Mouse (Mus musculus) embryonic facial prominence, embryonic 14.5 days (tissue): ENCODE data around the gene Mrpl27. TPM values are rescaled to one million over a fixed set of nuclear protein-coding genes. Genes with fewer than 3 reads are reported as not detected.
A peak's percentile ranks its signal among the peaks of the same experiment; 100 is the strongest.

Experiments
- ATAC-seq: fragments of 200-750 bp; cut with Nextera tagmentation; 2 replicates; pipeline ENCODE4 v1.8.0; 2017; ENCODE audit warnings: low read depth, moderate number of reproducible peaks, moderate TSS enrichment
- DNase-seq: peaks from one replicate; pipeline ENCODE4 v3.0.0-alpha.2; 2015; ENCODE audit warnings: low spot score
- H3K27ac ChIP-seq: fragments of 300-500 bp; sonication (generic); replicated peaks from 2 replicates; pipeline ENCODE4 v1.5.1; 2014; ENCODE audit warnings: low read depth, mild to moderate bottlenecking, low read length, moderate library complexity
- H3K27me3 ChIP-seq: fragments of 300-500 bp; sonication (generic); replicated peaks from 2 replicates; pipeline ENCODE4 v1.6.1; 2014; ENCODE audit warnings: low read length; ENCODE audit not compliant: control insufficient read depth, insufficient read depth
- H3K36me3 ChIP-seq: fragments of 300-500 bp; sonication (generic); 2 replicates; pipeline ENCODE4 v1.6.1; 2014; ENCODE audit warnings: low read length, mixed read lengths; ENCODE audit not compliant: control insufficient read depth, insufficient read depth
- H3K4me1 ChIP-seq: fragments of 300-500 bp; sonication (generic); 2 replicates; pipeline ENCODE4 v1.6.1; 2014; ENCODE audit warnings: antibody characterized with exemption, low read length; ENCODE audit not compliant: control insufficient read depth, insufficient read depth
- H3K4me2 ChIP-seq: fragments of 300-500 bp; sonication (generic); 2 replicates; pipeline ENCODE4 v1.6.1; 2014; ENCODE audit warnings: low read depth, mild to moderate bottlenecking, low read length, moderate library complexity, mixed read lengths
- H3K4me3 ChIP-seq: fragments of 300-500 bp; sonication (generic); 2 replicates; pipeline ENCODE4 v1.5.1; 2014; ENCODE audit warnings: low read depth, mild to moderate bottlenecking, low read length
- H3K9ac ChIP-seq: fragments of 300-500 bp; sonication (generic); 2 replicates; pipeline ENCODE4 v1.6.1; 2014; ENCODE audit warnings: low read depth, mild to moderate bottlenecking, low read length, moderate library complexity, mixed read lengths
- H3K9me3 ChIP-seq: fragments of 300-500 bp; sonication (generic); 2 replicates; pipeline ENCODE4 v1.6.1; 2016; ENCODE audit warnings: low read length; ENCODE audit not compliant: control insufficient read depth
- WGBS: fragments of 180-500 bp; shearing (Covaris S2); extraction: QIAGEN DNeasy Blood & Tissue Kit; methylation state at CpG from one replicate; pipeline ENCODE4 v1.1.7; 2014; 5-methylcytosine and 5-hydroxymethylcytosine counted together
- polyA plus RNA-seq: library from polyadenylated mRNA; unstranded; fragments of >200 nt; fragmentation: Nextera tagmentation; extraction: Ambion mirVana; gene quantifications from 2 replicates; pipeline ENCODE4 v1.2.1, GENCODE M21; 2014

Gene Mrpl27
- polyA plus RNA-seq, 1 experiment from 2014 or later = 98.3 TPM

DNA sequence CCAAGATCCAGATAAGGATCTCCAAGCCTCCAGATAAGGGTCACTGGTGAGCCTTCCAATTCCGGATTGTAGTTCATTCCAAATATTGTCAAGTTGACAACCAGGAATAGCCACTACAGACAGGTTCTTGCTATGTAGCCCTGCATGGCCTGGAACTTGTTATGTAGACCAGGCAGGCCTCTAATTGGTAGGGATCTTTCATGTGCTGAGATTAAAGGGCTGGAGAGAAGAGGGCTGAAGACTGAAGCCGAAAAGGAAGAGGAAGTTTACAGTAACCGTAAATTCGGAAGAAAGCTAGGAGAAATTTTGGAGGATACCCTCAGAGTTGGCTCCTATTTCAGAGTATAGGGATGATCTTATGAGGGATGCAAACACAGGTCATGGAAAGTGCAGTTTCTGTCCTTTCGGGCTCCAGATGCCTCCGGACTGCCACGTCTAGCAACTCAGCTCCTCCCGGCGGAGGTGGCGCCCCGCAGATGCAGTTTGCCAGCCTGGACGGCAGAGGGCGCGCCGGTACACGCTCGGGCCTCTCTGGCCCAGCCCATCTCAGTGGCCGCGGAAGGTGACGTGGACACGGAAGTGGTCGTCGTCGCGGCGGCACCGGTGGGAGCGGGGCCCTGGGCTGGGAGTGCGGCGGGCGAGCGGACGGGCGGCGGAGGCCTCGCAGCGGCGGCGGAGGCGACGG is 24.2 kb upstream of the Mrpl27 start, which contains the start of gene Lrrc59:
Gene Lrrc59, plus strand, starts transcription at position 569 of the 685 bp plus-strand sequence.
- no peaks in the 10 kb centered on the region for H3K9me3 ChIP-seq
- peak within 1 kb of the TSS; percentile 74 for H3K4me3 ChIP-seq
- 8% methylated on average over 22 of the region's 41 CpGs for WGBS
- H3K27me3 ChIP-seq = no peaks in the 10 kb centered on the region
- H3K4me1 ChIP-seq = peaks cover 8% of the 10 kb centered on the region; the same call in 1 of the 2 replicates
- peak; percentile 94 for ATAC-seq
- peaks cover 24% of the 10 kb centered on the region for H3K36me3 ChIP-seq
- H3K9ac ChIP-seq = peak within 1 kb of the TSS; percentile 87
- H3K4me2 ChIP-seq = peak within 1 kb of the TSS; percentile 79
- H3K27ac ChIP-seq = peak within 1 kb of the TSS; percentile 76
- peak; percentile 92 for DNase-seq

DNA sequence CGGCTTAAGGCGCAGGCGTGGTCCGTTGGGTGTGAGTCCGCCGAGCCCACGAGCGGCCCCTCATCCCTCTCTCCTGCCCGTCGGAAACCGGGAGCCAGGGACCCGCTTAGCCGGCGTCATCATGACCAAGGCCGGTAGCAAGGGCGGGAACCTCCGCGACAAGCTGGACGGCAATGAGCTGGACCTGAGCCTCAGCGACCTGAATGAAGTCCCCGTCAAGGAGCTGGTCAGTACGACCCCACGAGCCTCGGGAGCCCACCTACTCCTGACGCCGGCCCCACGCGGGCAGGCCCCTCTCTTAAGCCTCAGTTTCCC is 23.7 kb upstream of the Mrpl27 start:
- H3K9me3 ChIP-seq = no peaks in the 10 kb centered on the region
- DNase-seq = no peak
- H3K36me3 ChIP-seq = peaks cover 29% of the 10 kb centered on the region
- H3K27ac ChIP-seq = peak overlapping the region; percentile 76
- H3K4me1 ChIP-seq = peaks cover 8% of the 10 kb centered on the region; the same call in 1 of the 2 replicates
- 0% methylated on average over 20 of the region's 28 CpGs for WGBS
- peak overlapping the region; percentile 87 for H3K9ac ChIP-seq
- no peaks in the 10 kb centered on the region for H3K27me3 ChIP-seq
- peak overlapping the region; percentile 74 for H3K4me3 ChIP-seq
- 0 out of 2 replicates have a peak, but pooled peaks have one; percentile 30 for ATAC-seq
- H3K4me2 ChIP-seq = peak overlapping the region; percentile 79

DNA sequence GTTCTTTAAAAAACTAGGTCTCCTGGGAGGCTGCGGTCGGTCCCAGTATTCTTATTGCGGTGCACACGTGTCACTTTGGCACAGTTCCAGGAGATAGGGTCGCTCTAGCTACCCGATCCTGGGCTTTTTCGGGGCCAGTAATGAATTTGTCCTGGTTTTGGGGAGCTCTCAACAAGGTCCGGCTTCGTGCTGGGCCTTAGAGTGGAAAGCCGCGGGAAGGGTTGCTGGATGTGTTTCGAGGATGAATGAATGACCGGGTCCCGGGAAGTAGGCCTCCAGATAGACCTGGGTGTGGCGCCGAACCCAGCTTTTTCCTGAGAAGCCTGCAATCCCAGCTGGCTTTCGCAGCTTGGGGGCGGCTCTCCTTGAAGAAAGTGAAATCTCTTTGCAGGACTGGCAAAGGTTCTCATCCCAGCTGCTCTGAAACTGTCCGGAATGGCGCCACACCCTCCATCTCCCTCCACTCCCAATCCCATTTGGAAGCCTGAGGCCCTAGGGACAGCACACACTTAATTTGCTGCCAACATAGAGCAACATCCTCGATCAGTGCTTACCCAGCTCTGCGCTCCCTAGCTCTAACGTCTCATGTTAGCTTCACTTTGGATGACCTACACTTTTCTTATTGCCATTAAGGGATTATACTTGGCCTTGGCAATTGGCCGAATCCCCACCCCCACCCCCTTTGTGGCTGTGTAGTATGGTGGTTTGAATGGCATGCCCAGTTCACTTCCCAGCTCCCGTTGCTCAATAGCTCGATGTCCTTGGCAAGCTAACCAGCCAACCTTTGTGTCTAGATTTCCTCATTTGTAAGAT is 23.2 kb upstream of the Mrpl27 start:
- Histone ChIP-seq H3K27me3 (no peaks in the 10 kb centered on the region), H3K27ac (peak overlapping the region; percentile 76), H3K36me3 (peaks cover 35% of the 10 kb centered on the region), H3K9ac (peak overlapping the region; percentile 87), H3K9me3 (no peaks in the 10 kb centered on the region), H3K4me2 (peak overlapping the region; percentile 79), H3K4me1 (peaks cover 8% of the 10 kb centered on the region; the same call in 1 of the 2 replicates), H3K4me3 (peak overlapping the region; percentile 74)
- WGBS = 12% methylated on average over 26 of the region's 26 CpGs
- ATAC-seq (0 out of 2 replicates have a peak, but pooled peaks have one; percentile 5), DNase-seq (peak; percentile 54)

DNA sequence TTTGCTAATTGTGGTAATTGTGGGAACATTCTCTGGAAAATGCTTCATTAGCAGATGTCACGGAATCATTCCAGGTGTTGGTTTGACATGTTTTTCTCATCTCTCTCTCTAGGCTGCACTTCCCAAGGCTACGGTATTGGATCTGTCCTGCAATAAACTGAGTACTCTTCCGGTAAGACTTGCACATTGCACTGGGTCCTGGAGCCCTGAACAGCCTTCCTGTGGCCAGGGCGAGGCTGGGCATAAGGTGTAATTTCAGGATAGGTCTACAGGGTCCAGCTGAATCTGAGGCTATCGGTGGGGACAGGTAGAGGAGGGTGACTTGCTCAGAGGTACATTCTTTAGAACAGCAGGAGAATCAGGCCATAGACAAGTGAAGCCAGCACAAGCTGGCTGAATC is 21.6 kb upstream of the Mrpl27 start:
- H3K9me3 ChIP-seq = no peaks in the 10 kb centered on the region
- peaks cover 8% of the 10 kb centered on the region; the same call in 1 of the 2 replicates for H3K4me1 ChIP-seq
- WGBS = 95% methylated on average over 5 of the region's 5 CpGs
- no peak overlapping the region for H3K9ac ChIP-seq
- H3K27ac ChIP-seq = no peak overlapping the region
- H3K27me3 ChIP-seq = no peaks in the 10 kb centered on the region
- DNase-seq = no peak
- H3K4me3 ChIP-seq = no peak overlapping the region
- no peak for ATAC-seq
- peaks cover 50% of the 10 kb centered on the region for H3K36me3 ChIP-seq
- no peak overlapping the region for H3K4me2 ChIP-seq

DNA sequence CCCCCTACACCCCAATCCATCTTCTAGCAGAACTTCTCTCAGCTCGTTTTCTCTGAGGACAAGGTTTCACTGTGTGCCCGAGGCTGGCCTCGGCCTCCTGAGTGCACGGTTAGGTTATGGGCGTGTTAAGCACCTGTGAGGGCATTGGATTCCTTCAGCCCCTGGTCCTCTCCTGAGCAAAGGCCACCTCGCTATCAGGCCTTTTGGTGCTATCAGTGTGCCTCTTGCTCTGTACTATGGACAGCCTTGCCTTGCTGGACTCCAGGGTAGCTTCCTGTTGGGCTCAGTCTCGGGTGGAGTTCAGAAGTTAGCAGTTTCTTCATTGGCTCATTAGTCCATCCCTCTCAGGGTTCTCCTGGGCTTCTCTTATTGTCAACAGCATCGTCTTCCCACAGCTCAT is 20.6 kb upstream of the Mrpl27 start:
- Histone ChIP-seq H3K4me2 (no peak overlapping the region), H3K9ac (no peak overlapping the region), H3K4me3 (no peak overlapping the region), H3K4me1 (peaks cover 8% of the 10 kb centered on the region; the same call in 1 of the 2 replicates), H3K27ac (no peak overlapping the region), H3K9me3 (no peaks in the 10 kb centered on the region), H3K36me3 (peaks cover 61% of the 10 kb centered on the region), H3K27me3 (no peaks in the 10 kb centered on the region)
- DNase-seq (no peak), ATAC-seq (no peak)
- 88% methylated on average over 8 of the region's 8 CpGs for WGBS

DNA sequence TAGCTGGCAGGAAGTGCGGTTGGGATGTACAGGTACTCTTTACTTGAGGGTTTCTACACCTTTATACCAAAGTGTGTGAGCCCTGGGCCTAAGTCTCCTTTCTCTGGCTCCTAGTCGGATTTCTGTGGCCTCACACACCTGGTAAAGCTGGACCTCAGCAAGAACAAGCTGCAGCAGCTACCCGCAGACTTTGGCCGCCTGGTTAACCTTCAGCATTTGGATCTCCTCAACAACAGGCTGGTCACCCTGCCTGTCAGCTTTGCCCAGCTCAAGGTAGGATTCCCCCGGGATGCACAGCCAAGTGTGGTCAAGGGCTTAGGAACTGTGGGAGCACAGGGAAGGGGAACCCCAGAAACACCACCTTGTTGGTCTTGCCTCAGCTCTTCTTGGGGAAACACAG is 19.1 kb upstream of the Mrpl27 start:
- H3K9me3 ChIP-seq = no peaks in the 10 kb centered on the region
- ATAC-seq (no peak), DNase-seq (no peak)
- no peak overlapping the region for H3K4me3 ChIP-seq
- no peak overlapping the region for H3K27ac ChIP-seq
- H3K36me3 ChIP-seq = peaks cover 75% of the 10 kb centered on the region
- H3K27me3 ChIP-seq = no peaks in the 10 kb centered on the region
- H3K4me1 ChIP-seq = peaks cover 8% of the 10 kb centered on the region; the same call in 1 of the 2 replicates
- no peak overlapping the region for H3K9ac ChIP-seq
- no peak overlapping the region for H3K4me2 ChIP-seq
- 89% methylated on average over 5 of the region's 5 CpGs for WGBS

DNA sequence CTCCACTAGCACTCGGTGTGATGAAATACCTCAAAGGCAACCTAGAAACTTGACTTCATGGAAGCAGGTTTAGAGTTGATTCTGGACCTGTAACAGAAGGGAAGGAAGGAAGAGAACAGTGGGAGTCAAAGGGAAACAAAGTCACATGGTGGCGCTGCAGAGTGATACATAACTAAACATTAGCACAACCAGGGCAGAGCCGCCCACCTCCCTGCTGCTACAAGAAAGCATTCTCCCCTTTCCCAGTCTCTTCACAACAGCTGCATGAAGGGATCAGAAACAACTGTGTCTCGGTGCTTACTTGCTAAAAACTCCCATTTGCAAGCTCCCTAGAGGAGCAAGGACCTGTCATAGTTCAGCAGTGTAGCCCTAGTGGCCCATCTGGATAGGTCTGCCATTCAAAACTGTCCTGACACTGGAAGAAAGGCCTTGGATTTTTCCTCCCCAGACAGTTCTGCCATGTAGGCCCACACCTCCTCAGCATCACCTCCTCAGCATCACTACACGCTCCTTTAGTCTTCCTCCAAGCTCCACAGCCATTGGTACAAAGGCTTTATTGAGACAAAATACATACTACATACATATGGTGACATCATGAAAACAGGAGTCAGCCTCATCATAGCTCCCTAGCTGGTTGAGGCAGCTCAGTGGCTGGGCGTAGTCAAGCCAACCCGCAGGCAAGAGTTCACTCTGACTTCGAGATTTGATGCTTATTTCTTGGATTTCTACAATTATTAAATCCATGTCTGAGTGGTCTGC is 8.9 kb upstream of the Mrpl27 start:
- Histone ChIP-seq H3K4me2 (no peak overlapping the region), H3K4me3 (no peak overlapping the region), H3K27me3 (no peaks in the 10 kb centered on the region), H3K4me1 (no peaks in the 10 kb centered on the region), H3K27ac (no peak overlapping the region), H3K9me3 (no peaks in the 10 kb centered on the region), H3K9ac (no peak overlapping the region), H3K36me3 (peaks cover 78% of the 10 kb centered on the region)
- no peak for ATAC-seq
- WGBS = 90% methylated on average over 8 of the region's 8 CpGs
- DNase-seq = no peak

DNA sequence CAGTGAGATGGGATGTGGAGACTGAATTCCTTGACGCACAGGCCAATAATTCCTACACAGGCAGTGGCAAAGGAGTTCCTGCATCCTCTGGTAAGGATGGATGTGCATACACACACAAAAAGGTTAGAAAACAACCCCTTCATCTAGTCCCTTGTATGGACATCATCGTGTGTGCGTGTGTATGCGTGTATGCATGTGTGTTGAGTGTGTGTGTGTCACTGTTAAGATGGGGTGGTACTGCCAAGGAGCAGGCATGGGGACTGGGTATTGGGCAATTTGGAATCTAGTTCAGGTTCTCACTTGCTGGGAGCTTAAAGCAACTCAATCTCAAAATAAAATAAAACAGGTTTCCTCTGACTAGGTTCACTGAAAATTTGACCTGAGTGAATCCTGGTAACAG is 7.1 kb upstream of the Mrpl27 start:
- H3K27ac ChIP-seq = no peak overlapping the region
- no peaks in the 10 kb centered on the region for H3K4me1 ChIP-seq
- H3K36me3 ChIP-seq = peaks cover 70% of the 10 kb centered on the region
- no peak overlapping the region for H3K4me2 ChIP-seq
- no peak overlapping the region for H3K4me3 ChIP-seq
- ATAC-seq = no peak
- 91% methylated on average over 4 of the region's 4 CpGs for WGBS
- no peaks in the 10 kb centered on the region for H3K9me3 ChIP-seq
- H3K27me3 ChIP-seq = no peaks in the 10 kb centered on the region
- H3K9ac ChIP-seq = no peak overlapping the region
- DNase-seq = no peak
